Mouse (Mus musculus) neural tube, embryonic 11.5 days (tissue): ENCODE measurements around the gene Pex11b. TPM values are rescaled to one million over a fixed set of nuclear protein-coding genes. Genes with fewer than 3 reads are reported as not detected.

Source experiments
- ATAC-seq: fragments of 200-750 bp; cut with Nextera tagmentation; 2 replicates; pipeline ENCODE4 v1.8.0; 2017; ENCODE audit warnings: moderate number of reproducible peaks, mild to moderate bottlenecking, moderate TSS enrichment, moderate library complexity; ENCODE audit not compliant: insufficient read depth, low FRiP score, low TSS enrichment
- DNase-seq: peaks from one replicate; pipeline ENCODE4 v3.0.0-alpha.2; 2015; ENCODE audit warnings: low spot score
- H3K27ac ChIP-seq: fragments of 300-500 bp; sonication (generic); 2 replicates; pipeline ENCODE4 v1.5.1; 2014; ENCODE audit warnings: low read depth, mild to moderate bottlenecking, low read length
- H3K27me3 ChIP-seq: fragments of 300-500 bp; sonication (generic); 2 replicates; pipeline ENCODE4 v1.6.1; 2014; ENCODE audit warnings: mild to moderate bottlenecking, low read length, mixed read lengths; ENCODE audit not compliant: control insufficient read depth, insufficient read depth
- H3K36me3 ChIP-seq: fragments of 300-500 bp; sonication (generic); 2 replicates; pipeline ENCODE4 v1.6.1; 2014; ENCODE audit warnings: mild to moderate bottlenecking, low read length, moderate library complexity, mixed read lengths; ENCODE audit not compliant: control insufficient read depth, insufficient read depth
- H3K4me1 ChIP-seq: fragments of 300-500 bp; sonication (generic); 2 replicates; pipeline ENCODE4 v1.6.1; 2014; ENCODE audit warnings: low read length, mixed read lengths; ENCODE audit not compliant: control insufficient read depth, insufficient read depth
- H3K4me2 ChIP-seq: fragments of 300-500 bp; sonication (generic); 2 replicates; pipeline ENCODE4 v1.6.1; 2014; ENCODE audit warnings: low read depth, mild to moderate bottlenecking, moderate library complexity
- H3K4me3 ChIP-seq: fragments of 300-500 bp; sonication (generic); 2 replicates; pipeline ENCODE4 v1.5.1; 2014; ENCODE audit warnings: low read depth, low read length
- H3K9ac ChIP-seq: fragments of 300-500 bp; sonication (generic); 2 replicates; pipeline ENCODE4 v1.6.1; 2014; ENCODE audit warnings: mild to moderate bottlenecking, low read length
- H3K9me3 ChIP-seq: fragments of 300-500 bp; sonication (generic); 2 replicates; pipeline ENCODE4 v1.6.1; 2016; ENCODE audit warnings: low read length; ENCODE audit not compliant: control insufficient read depth
- WGBS: fragments of 180-500 bp; shearing (Covaris S2); extraction: QIAGEN DNeasy Blood & Tissue Kit; methylation state at CpG from one replicate; pipeline ENCODE4 v1.1.7; 2014; 5-methylcytosine and 5-hydroxymethylcytosine counted together
- polyA plus RNA-seq: library from polyadenylated mRNA; unstranded; fragments of >200 nt; fragmentation: Nextera tagmentation; extraction: Ambion mirVana; gene quantifications from 2 replicates; pipeline ENCODE4 v1.2.1, GENCODE M21; 2014

The Pex11b gene
- polyA plus RNA-seq, 1 experiment from 2014 or later, result 40.5 TPM

DNA sequence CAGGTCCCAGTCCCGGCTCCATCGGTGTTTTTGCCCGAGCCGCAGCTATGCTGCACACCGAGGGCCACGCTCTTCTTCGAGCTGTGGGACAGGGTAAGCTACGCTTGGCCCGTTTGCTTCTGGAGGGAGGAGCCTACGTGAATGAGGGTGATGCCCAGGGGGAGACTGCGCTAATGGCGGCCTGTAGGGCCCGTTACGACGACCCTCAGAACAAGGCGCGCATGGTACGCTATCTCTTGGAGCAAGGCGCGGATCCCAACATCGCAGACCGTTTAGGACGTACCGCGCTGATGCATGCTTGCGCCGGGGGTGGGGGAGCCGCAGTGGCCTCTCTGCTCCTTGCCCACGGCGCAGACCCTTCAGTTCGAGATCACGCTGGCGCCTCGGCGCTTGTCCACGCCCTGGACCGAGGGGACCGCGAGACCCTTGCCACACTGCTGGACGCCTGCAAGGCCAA lies 37.7 kb upstream of the Pex11b start:
- under 1% methylated on average over 40 of the region's 40 CpGs for WGBS
- H3K27ac ChIP-seq, result no peak overlapping the region
- H3K4me1 ChIP-seq, result peaks cover 30% of the 10 kb centered on the region

DNA sequence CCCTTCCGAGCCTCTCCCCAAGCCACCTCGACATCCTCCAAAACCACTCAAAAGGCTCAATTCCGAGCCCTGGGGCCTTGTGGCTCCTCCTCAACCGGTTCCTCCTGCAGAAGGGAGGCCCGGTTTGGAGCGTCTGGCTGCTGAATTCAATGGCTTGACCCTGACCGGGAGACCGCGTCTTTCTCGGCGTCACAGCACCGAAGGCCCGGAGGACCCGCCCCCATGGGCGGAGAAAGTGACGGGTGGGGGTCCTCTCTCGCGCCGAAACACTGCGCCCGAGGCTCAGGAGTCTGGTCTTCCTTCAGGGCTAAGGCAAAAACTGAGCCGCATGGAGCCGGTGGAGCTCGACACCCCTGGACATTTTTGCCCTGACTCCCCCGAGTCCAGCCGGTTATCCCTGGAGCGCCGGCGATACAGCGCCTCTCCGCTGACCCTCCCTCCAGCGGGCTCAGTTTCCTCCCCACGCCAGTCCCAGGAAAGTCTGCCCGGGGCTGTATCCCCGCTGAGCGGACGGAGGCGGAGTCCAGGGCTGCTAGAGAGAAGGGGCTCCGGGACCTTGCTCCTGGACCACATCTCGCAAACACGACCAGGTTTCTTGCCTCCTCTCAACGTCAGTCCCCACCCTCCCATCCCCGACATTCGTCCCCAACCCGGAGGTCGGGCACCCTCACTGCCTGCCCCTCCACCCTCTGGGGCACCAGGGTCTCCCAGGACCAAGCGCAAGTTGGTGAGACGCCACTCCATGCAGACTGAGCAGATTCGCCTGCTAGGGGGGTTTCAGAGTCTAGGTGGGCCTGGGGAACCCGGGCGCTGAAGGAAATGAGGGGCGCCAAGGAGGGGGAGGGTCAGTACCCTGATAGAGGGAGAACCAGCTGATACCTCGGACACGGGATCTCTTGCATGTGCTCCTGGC lies 36.8 kb upstream of the Pex11b start:
- Histone ChIP-seq H3K9ac (peak overlapping the region; percentile 52), H3K27me3 (peaks cover 6% of the 10 kb centered on the region), H3K36me3 (no peaks in the 10 kb centered on the region), H3K27ac (peak overlapping the region; percentile 42; the same call in 1 of the 2 replicates), H3K4me3 (peak overlapping the region; percentile 51), H3K4me2 (peak overlapping the region; percentile 98), H3K4me1 (peaks cover 39% of the 10 kb centered on the region), H3K9me3 (no peaks in the 10 kb centered on the region)
- peak; percentile 86 for DNase-seq
- under 1% methylated on average over 54 of the region's 54 CpGs for WGBS
- ATAC-seq, result no peak

More for the DNA sequence above, 37.7 kb upstream of the Pex11b start:
- peak overlapping the region; percentile 98 for H3K4me2 ChIP-seq
- peak; percentile 71 for DNase-seq
- peak overlapping the region; percentile 51 for H3K4me3 ChIP-seq
- H3K9me3 ChIP-seq, result no peaks in the 10 kb centered on the region
- no peaks in the 10 kb centered on the region for H3K36me3 ChIP-seq
- H3K27me3 ChIP-seq, result peaks cover 6% of the 10 kb centered on the region
- no peak for ATAC-seq
- peak overlapping the region; percentile 52 for H3K9ac ChIP-seq

DNA sequence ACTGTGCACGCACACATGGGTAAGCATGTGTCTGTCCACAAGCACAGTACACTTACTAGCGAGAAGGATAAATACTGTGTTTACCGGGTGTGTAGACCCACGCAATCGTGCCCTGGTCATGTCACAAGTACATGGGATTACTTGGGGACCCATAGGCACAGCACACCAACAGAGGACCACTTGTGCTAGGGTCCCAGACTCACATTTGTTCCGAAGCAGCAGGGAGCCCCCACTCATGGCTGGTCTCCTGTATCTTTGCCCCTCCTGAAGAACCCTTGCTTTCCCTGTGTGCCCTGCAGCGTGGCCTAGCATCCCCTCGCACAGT lies 36.1 kb upstream of the Pex11b start:
- Histone ChIP-seq H3K36me3 (no peaks in the 10 kb centered on the region), H3K27me3 (peaks cover 6% of the 10 kb centered on the region), H3K4me1 (peaks cover 39% of the 10 kb centered on the region), H3K9me3 (no peaks in the 10 kb centered on the region), H3K4me2 (peak overlapping the region; percentile 98), H3K9ac (0 out of 2 replicates have a peak overlapping the region, but pooled peaks have one; percentile 14), H3K27ac (no peak overlapping the region), H3K4me3 (peak overlapping the region; percentile 51)
- ATAC-seq (no peak), DNase-seq (no peak)
- 37% methylated on average over 8 of the region's 8 CpGs for WGBS

GRCm38 (mm10) chr3:96599411-96599810 lies 35.8 kb upstream of the Pex11b start:
- WGBS, result 64% methylated on average over 3 of the region's 3 CpGs
- H3K4me1 ChIP-seq, result peaks cover 39% of the 10 kb centered on the region

DNA sequence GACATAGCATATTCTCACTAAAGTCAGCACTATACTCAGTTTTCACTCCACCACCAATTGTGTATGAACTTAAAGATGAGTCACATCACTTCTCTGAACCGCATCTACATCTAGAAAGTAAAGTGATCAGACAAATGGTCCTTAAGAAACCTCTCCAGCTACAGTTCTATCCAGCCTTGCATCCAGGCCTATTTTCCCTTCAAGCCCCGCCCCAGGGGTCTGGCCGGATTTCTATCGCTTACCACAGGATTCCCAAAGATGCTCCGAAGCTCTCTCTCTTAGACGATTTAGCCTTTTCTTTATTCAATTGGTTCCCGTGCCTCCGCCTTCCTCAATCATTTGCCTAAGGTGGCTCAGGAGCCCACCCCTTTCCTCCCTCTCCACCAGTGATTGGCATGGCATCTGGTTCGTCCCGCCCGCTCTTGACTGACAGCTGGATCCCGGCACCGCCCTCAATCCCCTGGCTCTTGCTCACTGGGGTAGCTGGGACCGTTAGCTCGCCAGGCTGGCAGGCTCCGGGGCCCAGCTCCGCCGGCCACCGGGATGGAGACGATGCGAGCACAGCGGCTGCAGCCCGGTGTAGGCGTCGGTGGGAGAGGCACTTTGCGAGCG lies 34.4 kb upstream of the Pex11b start, which contains the start of gene Lix1l:
Lix1l (plus strand) TSS at position 511 of the 612 bp plus-strand sequence.
- Histone ChIP-seq H3K36me3 (no peaks in the 10 kb centered on the region), H3K27me3 (peaks cover 6% of the 10 kb centered on the region), H3K4me2 (peak within 1 kb of the TSS; percentile 67), H3K4me3 (peak within 1 kb of the TSS; percentile 86), H3K9me3 (no peaks in the 10 kb centered on the region), H3K27ac (peak within 1 kb of the TSS; percentile 82), H3K9ac (peak within 1 kb of the TSS; percentile 89), H3K4me1 (peaks cover 39% of the 10 kb centered on the region)
- WGBS, result under 1% methylated on average over 27 of the region's 27 CpGs
- peak; percentile 94 for DNase-seq
- peak; percentile 92 for ATAC-seq

More at GRCm38 (mm10) chr3:96599411-96599810, 35.8 kb upstream of the Pex11b start:
- H3K9ac ChIP-seq, result no peak overlapping the region
- H3K4me3 ChIP-seq, result no peak overlapping the region; the same call in 1 of the 2 replicates
- ATAC-seq (no peak), DNase-seq (no peak)
- H3K4me2 ChIP-seq, result peak overlapping the region; percentile 98
- H3K36me3 ChIP-seq, result no peaks in the 10 kb centered on the region
- H3K27ac ChIP-seq, result no peak overlapping the region
- no peaks in the 10 kb centered on the region for H3K9me3 ChIP-seq
- H3K27me3 ChIP-seq, result peaks cover 6% of the 10 kb centered on the region

- no peaks in the 10 kb centered on the region for H3K36me3 ChIP-seq
- H3K27me3 ChIP-seq, result peaks cover 4% of the 10 kb centered on the region
- peaks cover 37% of the 10 kb centered on the region for H3K4me1 ChIP-seq
- peak overlapping the region; percentile 86 for H3K4me3 ChIP-seq
- H3K9ac ChIP-seq, result peak overlapping the region; percentile 89
- H3K4me2 ChIP-seq, result peak overlapping the region; percentile 67
- peak overlapping the region; percentile 82 for H3K27ac ChIP-seq
- peak; percentile 65 for ATAC-seq
- no peaks in the 10 kb centered on the region for H3K9me3 ChIP-seq
- WGBS, result 1% methylated on average over 26 of the region's 40 CpGs
- DNase-seq, result peak; percentile 70
Observed at GRCm38 (mm10) chr3:96601251-96601787, 33.9 kb upstream of the Pex11b start.

DNA sequence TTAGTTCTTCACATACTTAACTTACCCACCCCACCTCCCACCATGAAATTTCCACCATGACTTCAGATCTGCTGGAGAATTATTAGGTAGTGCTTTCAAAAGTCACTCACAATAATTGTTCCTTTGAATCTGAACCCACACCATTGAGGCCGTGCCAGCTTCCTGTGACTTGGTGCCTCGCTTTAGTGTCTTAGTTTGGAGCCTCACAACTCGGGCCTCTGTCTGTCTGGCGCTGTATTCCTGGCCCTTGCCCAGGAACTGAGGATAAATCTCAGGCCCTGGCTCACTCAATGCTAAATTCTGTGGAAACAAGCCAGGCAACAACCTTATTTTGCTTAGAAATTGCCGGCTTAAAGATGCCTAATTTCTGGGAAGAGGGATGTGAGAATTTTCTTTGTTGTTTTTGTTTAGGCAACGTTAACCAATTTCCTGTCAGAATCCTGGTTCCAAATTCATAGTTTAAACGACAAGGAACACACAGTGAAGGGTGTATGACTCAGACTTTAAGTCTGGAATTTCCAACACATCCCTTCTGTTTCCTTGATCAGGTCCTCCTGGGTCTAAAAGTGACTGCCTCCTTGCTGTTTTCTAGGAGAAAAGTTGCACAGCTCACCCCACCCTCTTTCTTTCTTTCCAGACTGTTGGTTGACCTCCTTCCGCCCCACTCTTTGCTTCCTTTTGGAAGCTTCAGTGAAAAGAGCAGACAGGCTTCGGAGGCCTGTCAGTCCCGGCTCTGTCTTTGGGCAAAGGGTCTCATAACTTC lies 33.1 kb upstream of the Pex11b start:
- H3K4me3 ChIP-seq, result peak overlapping the region; percentile 86
- 33% methylated on average over 10 of the region's 10 CpGs for WGBS
- peak overlapping the region; percentile 89 for H3K9ac ChIP-seq
- no peak for DNase-seq
- H3K9me3 ChIP-seq, result no peaks in the 10 kb centered on the region
- H3K4me2 ChIP-seq, result peak overlapping the region; percentile 67
- ATAC-seq, result no peak
- H3K27me3 ChIP-seq, result no peaks in the 10 kb centered on the region
- peak overlapping the region; percentile 36 for H3K27ac ChIP-seq
- H3K4me1 ChIP-seq, result peaks cover 32% of the 10 kb centered on the region
- no peaks in the 10 kb centered on the region for H3K36me3 ChIP-seq

DNA sequence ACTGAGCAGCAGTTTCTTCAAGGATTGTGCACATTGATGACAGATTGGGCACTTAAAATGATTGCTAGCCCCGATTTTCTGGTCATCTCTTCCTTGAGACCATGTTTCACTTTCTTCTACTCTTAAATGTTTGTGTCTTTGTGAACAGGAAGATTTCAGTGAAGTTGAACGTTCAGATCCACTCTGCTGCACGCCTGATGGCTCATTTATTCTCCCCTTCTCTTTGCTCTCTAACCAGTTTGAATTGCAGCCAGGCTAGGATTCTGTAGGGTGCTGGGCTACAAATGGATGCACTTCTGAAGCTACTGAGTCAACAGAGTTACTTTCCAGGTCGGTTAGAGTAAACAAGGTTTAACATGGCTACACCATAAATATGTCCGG lies 32.5 kb upstream of the Pex11b start:
- H3K4me1 ChIP-seq, result peaks cover 27% of the 10 kb centered on the region
- H3K4me3 ChIP-seq, result peak overlapping the region; percentile 86
- peak overlapping the region; percentile 67 for H3K4me2 ChIP-seq
- ATAC-seq (no peak), DNase-seq (no peak)
- no peaks in the 10 kb centered on the region for H3K9me3 ChIP-seq
- 49% methylated on average over 5 of the region's 5 CpGs for WGBS
- no peaks in the 10 kb centered on the region for H3K36me3 ChIP-seq
- H3K27me3 ChIP-seq, result no peaks in the 10 kb centered on the region
- peak overlapping the region; percentile 36; the same call in 1 of the 2 replicates for H3K27ac ChIP-seq
- H3K9ac ChIP-seq, result peak overlapping the region; percentile 89
